Mouse (Mus musculus): ENCODE data around the gene Ctss.

GRCm38 (mm10) chr3:95526622-95527211 lies at the start of gene Ctss:
- TF ChIP-seq CTCF (IDR thresholded peaks at IDR 0.05; ENCODE audit: borderline replicate concordance, control insufficient read depth, extremely low read depth, insufficient read depth, low read length, poor library complexity) (no peak), POLR2A (IDR thresholded peaks at IDR 0.05; ENCODE audit: control insufficient read depth, extremely low read depth, insufficient read depth, low read length, poor library complexity) (no peak)

Data from thymus, adult 2 months (tissue).